Mouse (Mus musculus): ENCODE data around the gene Gm3336.

DNA sequence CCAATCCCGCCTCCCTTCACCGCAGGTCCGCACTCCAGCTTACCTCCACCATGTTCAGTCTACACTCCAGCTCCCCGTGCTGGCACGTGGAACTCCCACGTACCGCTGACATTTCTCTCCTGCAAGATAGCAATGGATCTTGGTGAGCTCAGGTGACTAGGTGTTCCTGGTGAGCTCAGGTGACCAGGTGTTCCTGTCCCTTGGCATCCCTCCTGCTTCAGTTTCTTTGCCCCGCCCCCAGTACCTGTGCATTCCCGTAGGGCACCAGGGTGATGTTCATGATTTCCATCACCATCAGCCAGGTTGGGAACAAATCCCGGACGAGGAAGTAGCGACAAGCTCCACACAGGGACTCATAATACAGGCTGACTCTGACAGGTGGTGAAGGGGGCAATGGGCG is 46.3 kb downstream of the Gm3336 start:
- TF ChIP-seq MYOD1 (IDR thresholded peaks at IDR 0.05; ENCODE audit: control insufficient read depth in 1 of 3, insufficient read length in 2 of 3, low read depth in 2 of 3) (no peak), CEBPB (IDR thresholded peaks at IDR 0.05; ENCODE audit: insufficient read depth, poor library complexity, severe bottlenecking) (no peak), POLR2A (IDR thresholded peaks at IDR 0.05; ENCODE audit: insufficient read length, low read depth) (no peak), USF1 (IDR thresholded peaks at IDR 0.05; ENCODE audit: low read depth) (no peak)
